Comparison of ENCODE assay signal across 15 mouse cellular contexts in genomic region chr15:98585421-98585820, GRCm38 (mm10). TPM values are rescaled to one million over a fixed set of nuclear protein-coding genes. Genes with fewer than 3 reads are reported as not detected.
DNase-seq lines count a peak whose midpoint lies in the region; ATAC-seq and TF ChIP-seq lines count a peak whose summit lies in the region.
"Had no signal": no experiment of that assay in that cellular context is flagged by ENCODE, and none has a peak within 500 bp of the region (broad histone marks: within the 10 kb centered on the region; RNA-seq: fewer than 3 reads in every experiment).

No protein-coding gene starts in this region.

- TF ChIP-seq EP300 in heart, postnatal 0 days (IDR thresholded peaks at IDR 0.05; ENCODE audit: low read depth): no peak; the same call in 1 of the 2 replicates

- H3K27ac ChIP-seq in embryonic facial prominence, embryonic 14.5 days (replicated peaks; ENCODE audit: low read depth, low read length): 0 out of 2 replicates have a peak overlapping the region, but pooled peaks have one; percentile 21
- H3K27ac ChIP-seq in embryonic facial prominence, embryonic 10.5 days (replicated peaks): no peak overlapping the region
- H3K27ac ChIP-seq in kidney, adult 2 months (ENCODE audit: insufficient read depth, low read depth, low read length): peak overlapping the region; percentile 91
- peak overlapping the region; percentile 59 for H3K27ac ChIP-seq in heart, postnatal 0 days (ENCODE audit: low read depth)
- peak overlapping the region; percentile 64 for H3K27ac ChIP-seq in small intestine, adult 2 months (ENCODE audit: insufficient read depth, low read depth, low read length)
- H3K27ac ChIP-seq in hindbrain, embryonic 11.5 days (ENCODE audit: low read depth, low read length): no peak overlapping the region
- no peak overlapping the region for H3K27ac ChIP-seq in hindbrain, embryonic 12.5 days
- H3K27ac ChIP-seq: forebrain, embryonic 10.5 days; hindbrain, embryonic 14.5 days; midbrain, embryonic 13.5 days had no signal

- ATAC-seq in embryonic facial prominence, embryonic 14.5 days (ENCODE audit: low read depth): no peak; the same call in 1 of the 2 replicates
- ATAC-seq in heart, postnatal 0 days (ENCODE audit: insufficient read depth, low read depth): no peak
- no peak for ATAC-seq in hindbrain, embryonic 11.5 days (ENCODE audit: low FRiP score)
- no peak for ATAC-seq in hindbrain, embryonic 12.5 days (ENCODE audit: low FRiP score)
- ATAC-seq: midbrain, embryonic 13.5 days had no signal

- TF ChIP-seq POLR2A in kidney, adult 2 months (IDR thresholded peaks at IDR 0.05; ENCODE audit: low read depth, low read length): no peak
- TF ChIP-seq POLR2A in small intestine, adult 2 months (IDR thresholded peaks at IDR 0.05; ENCODE audit: low read depth, low read length): no peak

- TF ChIP-seq CTCF in kidney, adult 2 months (conservative IDR thresholded peaks at IDR 0.05; ENCODE audit: insufficient read depth, insufficient read length, low read depth, low read length): no peak
- no peak for TF ChIP-seq CTCF in heart, postnatal 0 days (IDR thresholded peaks at IDR 0.05; ENCODE audit: low read depth)
- TF ChIP-seq CTCF in small intestine, adult 2 months (IDR thresholded peaks at IDR 0.05; ENCODE audit: extremely low read depth, insufficient read length, insufficient replicate concordance, low read depth, low read length): no peak

- no peak overlapping the region for H3K4me3 ChIP-seq in embryonic facial prominence, embryonic 14.5 days (ENCODE audit: low read depth, low read length)
- no peak overlapping the region for H3K4me3 ChIP-seq in embryonic facial prominence, embryonic 10.5 days
- H3K4me3 ChIP-seq in kidney, adult 2 months (ENCODE audit: insufficient read depth, low read depth, low read length): no peak overlapping the region
- no peak overlapping the region for H3K4me3 ChIP-seq in heart, postnatal 0 days (ENCODE audit: low read depth, low read length)
- no peak overlapping the region for H3K4me3 ChIP-seq in small intestine, adult 2 months (ENCODE audit: low read depth, low read length)
- H3K4me3 ChIP-seq in hindbrain, embryonic 11.5 days (ENCODE audit: low read depth, low read length): no peak overlapping the region
- no peak overlapping the region for H3K4me3 ChIP-seq in hindbrain, embryonic 12.5 days
- H3K4me3 ChIP-seq: forebrain, embryonic 10.5 days; midbrain, embryonic 13.5 days had no signal

- no peak overlapping the region for H3K4me2 ChIP-seq in embryonic facial prominence, embryonic 14.5 days (ENCODE audit: low read depth, low read length)
- H3K4me2 ChIP-seq in heart, postnatal 0 days (ENCODE audit: low read depth, low read length): no peak overlapping the region
- H3K4me2 ChIP-seq in hindbrain, embryonic 11.5 days (replicated peaks; ENCODE audit: low read depth, low read length): no peak overlapping the region
- H3K4me2 ChIP-seq in hindbrain, embryonic 12.5 days (replicated peaks): no peak overlapping the region
- H3K4me2 ChIP-seq: hindbrain, embryonic 14.5 days; midbrain, embryonic 13.5 days had no signal

- peak; percentile 8 for DNase-seq in embryonic facial prominence, embryonic 14.5 days (ENCODE audit: low spot score)
- no peak for DNase-seq in embryonic facial prominence, embryonic 10.5 days (ENCODE audit: low spot score)
- DNase-seq in kidney, adult 2 months: peak; percentile 72
- no peak for DNase-seq in kidney, postnatal 10 days
- DNase-seq in heart, postnatal 0 days (ENCODE audit: low spot score): no peak
- DNase-seq in hindbrain, embryonic 11.5 days (ENCODE audit: low spot score): no peak
- DNase-seq: cerebellum, postnatal 10 days had no signal

- H3K4me1 ChIP-seq in embryonic facial prominence, embryonic 14.5 days (ENCODE audit: control insufficient read depth, insufficient read depth, low read length): no peaks in the 10 kb centered on the region
- H3K4me1 ChIP-seq in embryonic facial prominence, embryonic 10.5 days: peaks cover 15% of the 10 kb centered on the region
- peaks cover 11% of the 10 kb centered on the region; the same call in 1 of the 2 replicates for H3K4me1 ChIP-seq in kidney, adult 2 months (ENCODE audit: control insufficient read depth, insufficient read depth, low read length)
- peaks cover 14% of the 10 kb centered on the region for H3K4me1 ChIP-seq in heart, postnatal 0 days (ENCODE audit: control insufficient read depth, insufficient read depth)
- peaks cover 26% of the 10 kb centered on the region; the same call in 1 of the 2 replicates for H3K4me1 ChIP-seq in small intestine, adult 2 months (ENCODE audit: control insufficient read depth, insufficient read depth, insufficient read length, low read length)
- H3K4me1 ChIP-seq in hindbrain, embryonic 11.5 days (replicated peaks; ENCODE audit: control insufficient read depth, insufficient read depth, low read length): no peaks in the 10 kb centered on the region
- no peaks in the 10 kb centered on the region for H3K4me1 ChIP-seq in hindbrain, embryonic 12.5 days
- H3K4me1 ChIP-seq: midbrain, embryonic 13.5 days had no signal

- H3K36me3 ChIP-seq in embryonic facial prominence, embryonic 14.5 days (ENCODE audit: control insufficient read depth, insufficient read depth, low read length): peaks cover 11% of the 10 kb centered on the region; the same call in 1 of the 2 replicates
- peaks cover 23% of the 10 kb centered on the region for H3K36me3 ChIP-seq in embryonic facial prominence, embryonic 10.5 days (replicated peaks)
- no peaks in the 10 kb centered on the region for H3K36me3 ChIP-seq in kidney, adult 2 months (ENCODE audit: control insufficient read depth, insufficient read depth, low read length)
- peaks cover 22% of the 10 kb centered on the region for H3K36me3 ChIP-seq in heart, postnatal 0 days (replicated peaks; ENCODE audit: control insufficient read depth, insufficient read depth, low read length)
- H3K36me3 ChIP-seq in small intestine, adult 2 months (ENCODE audit: control insufficient read depth, insufficient read depth, low read length): peaks cover 6% of the 10 kb centered on the region
- no peaks in the 10 kb centered on the region; the same call in 1 of the 2 replicates for H3K36me3 ChIP-seq in hindbrain, embryonic 11.5 days (ENCODE audit: control insufficient read depth, insufficient read depth, low read length)
- H3K36me3 ChIP-seq in hindbrain, embryonic 12.5 days: peaks cover 4% of the 10 kb centered on the region; the same call in 1 of the 2 replicates

- no peaks in the 10 kb centered on the region for H3K9me3 ChIP-seq in embryonic facial prominence, embryonic 14.5 days (ENCODE audit: control insufficient read depth, low read length)
- H3K9me3 ChIP-seq in embryonic facial prominence, embryonic 10.5 days: no peaks in the 10 kb centered on the region
- H3K9me3 ChIP-seq in heart, postnatal 0 days (replicated peaks; ENCODE audit: control insufficient read depth, low read length): no peaks in the 10 kb centered on the region
- H3K9me3 ChIP-seq in hindbrain, embryonic 11.5 days (ENCODE audit: control insufficient read depth, low read length): no peaks in the 10 kb centered on the region
- H3K9me3 ChIP-seq in hindbrain, embryonic 12.5 days (replicated peaks): no peaks in the 10 kb centered on the region
- H3K9me3 ChIP-seq: forebrain, embryonic 10.5 days; midbrain, embryonic 13.5 days had no signal

- no peaks in the 10 kb centered on the region for H3K27me3 ChIP-seq in embryonic facial prominence, embryonic 14.5 days (replicated peaks; ENCODE audit: control insufficient read depth, insufficient read depth, low read length)
- no peaks in the 10 kb centered on the region for H3K27me3 ChIP-seq in embryonic facial prominence, embryonic 10.5 days (replicated peaks; ENCODE audit: low read depth, poor library complexity, severe bottlenecking)
- no peaks in the 10 kb centered on the region for H3K27me3 ChIP-seq in kidney, adult 2 months (replicated peaks; ENCODE audit: control insufficient read depth, insufficient read depth, low read length)
- no peaks in the 10 kb centered on the region for H3K27me3 ChIP-seq in heart, postnatal 0 days (ENCODE audit: control insufficient read depth, insufficient read depth, low read length)
- no peaks in the 10 kb centered on the region for H3K27me3 ChIP-seq in small intestine, adult 2 months (ENCODE audit: control insufficient read depth, insufficient read depth, low read length)
- H3K27me3 ChIP-seq in hindbrain, embryonic 11.5 days (ENCODE audit: control insufficient read depth, insufficient read depth, low read length): no peaks in the 10 kb centered on the region
- no peaks in the 10 kb centered on the region for H3K27me3 ChIP-seq in hindbrain, embryonic 12.5 days
- H3K27me3 ChIP-seq: midbrain, embryonic 13.5 days had no signal

- H3K9ac ChIP-seq in embryonic facial prominence, embryonic 14.5 days (ENCODE audit: low read depth, low read length): no peak overlapping the region
- H3K9ac ChIP-seq in heart, postnatal 0 days (replicated peaks; ENCODE audit: low read depth, low read length): peak overlapping the region; percentile 33; the same call in 1 of the 2 replicates
- no peak overlapping the region for H3K9ac ChIP-seq in hindbrain, embryonic 11.5 days (ENCODE audit: low read depth, low read length)
- no peak overlapping the region for H3K9ac ChIP-seq in hindbrain, embryonic 12.5 days
- H3K9ac ChIP-seq: hindbrain, embryonic 14.5 days; midbrain, embryonic 13.5 days had no signal

- WGBS in embryonic facial prominence, embryonic 14.5 days: 30% methylated on average over 7 of the region's 7 CpGs
- WGBS in embryonic facial prominence, embryonic 10.5 days: 35% methylated on average over 7 of the region's 7 CpGs
- 39% methylated on average over 7 of the region's 7 CpGs for WGBS in kidney, adult 2 months
- 34% methylated on average over 7 of the region's 7 CpGs for WGBS in heart, postnatal 0 days
- 25% methylated on average over 7 of the region's 7 CpGs for WGBS in small intestine, adult 2 months
- 40% methylated on average over 7 of the region's 7 CpGs for WGBS in hindbrain, embryonic 11.5 days
- WGBS in hindbrain, embryonic 12.5 days: 41% methylated on average over 7 of the region's 7 CpGs

RNA-seq across cellular contexts. Expression of gene 4930415O20Rik, which starts 14.6 kb away (rescaled TPM):
- not detected in 2 replicates for polyA plus RNA-seq in embryonic facial prominence, embryonic 14.5 days (2014; fragmentation: Nextera tagmentation; extraction: Ambion mirVana)
- 0.39 TPM in 1 of 2 replicates, not detected in the other for polyA plus RNA-seq in embryonic facial prominence, embryonic 10.5 days (2016; fragmentation: Nextera tagmentation; extraction: Ambion mirVana)
- polyA plus RNA-seq in kidney, adult 2 months (2012; rRNA removed): 1.0 and 1.1 TPM in 2 replicates
- not detected in 2 replicates for total RNA-seq in heart, postnatal 0 days (2014; rRNA removed; ENCODE audit: low replicate concordance)
- 0.30 TPM in 1 of 2 replicates, not detected in the other for polyA plus RNA-seq in heart, postnatal 0 days (2015; fragmentation: Nextera tagmentation; extraction: Ambion mirVana)
- 0.46 and 2.7 TPM in 2 replicates for polyA plus RNA-seq in small intestine, adult 2 months (2012; rRNA removed)
- not detected in 2 replicates for polyA plus RNA-seq in hindbrain, embryonic 11.5 days (2014; fragmentation: Nextera tagmentation; extraction: Ambion mirVana)
- polyA plus RNA-seq in hindbrain, embryonic 12.5 days (2016; fragmentation: Nextera tagmentation; extraction: Ambion mirVana): 0.43 and 0.46 TPM in 2 replicates
- polyA plus RNA-seq: brain, embryonic 14.5 days; embryonic facial prominence, embryonic 11.5 days; hindbrain, embryonic 14.5 days; midbrain, embryonic 13.5 days; neural tube, embryonic 11.5 days had no signal

RNA-seq across cellular contexts. Expression of gene Ccnt1, which starts 14.7 kb away (rescaled TPM):
- polyA plus RNA-seq in embryonic facial prominence, embryonic 14.5 days (2014; fragmentation: Nextera tagmentation; extraction: Ambion mirVana): 47.9 and 51.3 TPM in 2 replicates
- polyA plus RNA-seq in embryonic facial prominence, embryonic 10.5 days (2016; fragmentation: Nextera tagmentation; extraction: Ambion mirVana): 64.5 and 64.6 TPM in 2 replicates
- 10.0 and 11.0 TPM in 2 replicates for polyA plus RNA-seq in kidney, adult 2 months (2012; rRNA removed)
- 20.0 and 32.8 TPM in 2 replicates for total RNA-seq in heart, postnatal 0 days (2014; rRNA removed; ENCODE audit: low replicate concordance)
- 21.4 and 22.3 TPM in 2 replicates for polyA plus RNA-seq in heart, postnatal 0 days (2015; fragmentation: Nextera tagmentation; extraction: Ambion mirVana)
- 3.6 and 5.2 TPM in 2 replicates for polyA plus RNA-seq in small intestine, adult 2 months (2012; rRNA removed)
- 63.8 and 67.8 TPM in 2 replicates for polyA plus RNA-seq in hindbrain, embryonic 11.5 days (2014; fragmentation: Nextera tagmentation; extraction: Ambion mirVana)
- polyA plus RNA-seq in hindbrain, embryonic 12.5 days (2016; fragmentation: Nextera tagmentation; extraction: Ambion mirVana): 63.2 and 65.5 TPM in 2 replicates

RNA-seq across cellular contexts. Expression of gene Adcy6, which starts 24.5 kb away (rescaled TPM):
- 14.9 and 18.8 TPM in 2 replicates for polyA plus RNA-seq in embryonic facial prominence, embryonic 14.5 days (2014; fragmentation: Nextera tagmentation; extraction: Ambion mirVana)
- polyA plus RNA-seq in embryonic facial prominence, embryonic 10.5 days (2016; fragmentation: Nextera tagmentation; extraction: Ambion mirVana): 11.6 and 14.0 TPM in 2 replicates
- 98.7 and 104 TPM in 2 replicates for polyA plus RNA-seq in kidney, adult 2 months (2012; rRNA removed)
- 200 and 216 TPM in 2 replicates for total RNA-seq in heart, postnatal 0 days (2014; rRNA removed; ENCODE audit: low replicate concordance)
- polyA plus RNA-seq in heart, postnatal 0 days (2015; fragmentation: Nextera tagmentation; extraction: Ambion mirVana): 29.2 and 33.5 TPM in 2 replicates
- polyA plus RNA-seq in small intestine, adult 2 months (2012; rRNA removed): 55.9 and 89.2 TPM in 2 replicates
- polyA plus RNA-seq in hindbrain, embryonic 11.5 days (2014; fragmentation: Nextera tagmentation; extraction: Ambion mirVana): 12.4 and 17.3 TPM in 2 replicates
- 15.9 and 18.6 TPM in 2 replicates for polyA plus RNA-seq in hindbrain, embryonic 12.5 days (2016; fragmentation: Nextera tagmentation; extraction: Ambion mirVana)

RNA-seq across cellular contexts. Expression of gene Cacnb3, which starts 45.2 kb away (rescaled TPM):
- polyA plus RNA-seq in embryonic facial prominence, embryonic 14.5 days (2014; fragmentation: Nextera tagmentation; extraction: Ambion mirVana): 29.0 and 37.0 TPM in 2 replicates
- polyA plus RNA-seq in embryonic facial prominence, embryonic 10.5 days (2016; fragmentation: Nextera tagmentation; extraction: Ambion mirVana): 32.3 and 37.0 TPM in 2 replicates
- 20.2 and 21.7 TPM in 2 replicates for polyA plus RNA-seq in kidney, adult 2 months (2012; rRNA removed)
- total RNA-seq in heart, postnatal 0 days (2014; rRNA removed; ENCODE audit: low replicate concordance): 15.6 and 19.4 TPM in 2 replicates
- polyA plus RNA-seq in heart, postnatal 0 days (2015; fragmentation: Nextera tagmentation; extraction: Ambion mirVana): 5.7 and 6.1 TPM in 2 replicates
- polyA plus RNA-seq in small intestine, adult 2 months (2012; rRNA removed): 19.1 and 40.2 TPM in 2 replicates
- polyA plus RNA-seq in hindbrain, embryonic 11.5 days (2014; fragmentation: Nextera tagmentation; extraction: Ambion mirVana): 41.3 and 42.9 TPM in 2 replicates
- 110 and 113 TPM in 2 replicates for polyA plus RNA-seq in hindbrain, embryonic 12.5 days (2016; fragmentation: Nextera tagmentation; extraction: Ambion mirVana)

RNA-seq across cellular contexts. Expression of gene Kansl2, which starts 51.4 kb away (rescaled TPM):
- 94.3 and 97.7 TPM in 2 replicates for polyA plus RNA-seq in embryonic facial prominence, embryonic 14.5 days (2014; fragmentation: Nextera tagmentation; extraction: Ambion mirVana)
- 151 and 152 TPM in 2 replicates for polyA plus RNA-seq in embryonic facial prominence, embryonic 10.5 days (2016; fragmentation: Nextera tagmentation; extraction: Ambion mirVana)
- 32.0 and 33.1 TPM in 2 replicates for polyA plus RNA-seq in kidney, adult 2 months (2012; rRNA removed)
- 58.7 and 62.3 TPM in 2 replicates for total RNA-seq in heart, postnatal 0 days (2014; rRNA removed; ENCODE audit: low replicate concordance)
- polyA plus RNA-seq in heart, postnatal 0 days (2015; fragmentation: Nextera tagmentation; extraction: Ambion mirVana): 60.7 and 73.1 TPM in 2 replicates
- 8.4 and 15.0 TPM in 2 replicates for polyA plus RNA-seq in small intestine, adult 2 months (2012; rRNA removed)
- polyA plus RNA-seq in hindbrain, embryonic 11.5 days (2014; fragmentation: Nextera tagmentation; extraction: Ambion mirVana): 127 and 132 TPM in 2 replicates
- 166 and 167 TPM in 2 replicates for polyA plus RNA-seq in hindbrain, embryonic 12.5 days (2016; fragmentation: Nextera tagmentation; extraction: Ambion mirVana)

Comparison
In these comparisons a context has a peak if more than half of its experiments do, and no peak if none do; other contexts are left out.
1. DNase-seq: peak in embryonic facial prominence, embryonic 14.5 days (single experiment) and kidney, adult 2 months (single experiment); none in embryonic facial prominence, embryonic 10.5 days (single experiment), kidney, postnatal 10 days (single experiment), heart, postnatal 0 days (single experiment) and hindbrain, embryonic 11.5 days (single experiment).
2. H3K27ac ChIP-seq: peak in embryonic facial prominence, embryonic 14.5 days (single experiment), kidney, adult 2 months (single experiment), heart, postnatal 0 days (single experiment) and small intestine, adult 2 months (single experiment); none in embryonic facial prominence, embryonic 10.5 days (single experiment), hindbrain, embryonic 11.5 days (single experiment) and hindbrain, embryonic 12.5 days (single experiment).